Mouse (Mus musculus) limb, embryonic 13.5 days (tissue): Measurements from ENCODE around the gene Acr. TPM values are rescaled to one million over a fixed set of nuclear protein-coding genes. Genes with fewer than 3 reads are reported as not detected.

ENCODE experiments used
- ATAC-seq: fragments of 200-750 bp; cut with Nextera tagmentation; 2 replicates; pipeline ENCODE4 v1.8.0; 2017; ENCODE audit warnings: low read depth, moderate number of reproducible peaks, moderate TSS enrichment; ENCODE audit not compliant: low FRiP score
- H3K27ac ChIP-seq: fragments of 300-500 bp; sonication (generic); 2 replicates; pipeline ENCODE4 v1.5.1; 2015; ENCODE audit warnings: inconsistent platforms, mild to moderate bottlenecking, moderate library complexity
- H3K27me3 ChIP-seq: fragments of 300-500 bp; sonication (generic); 2 replicates; pipeline ENCODE4 v1.6.1; 2015; ENCODE audit warnings: mild to moderate bottlenecking, inconsistent platforms
- H3K36me3 ChIP-seq: fragments of 300-500 bp; sonication (generic); 2 replicates; pipeline ENCODE4 v1.6.1; 2015; ENCODE audit warnings: inconsistent platforms, mild to moderate bottlenecking, moderate library complexity
- H3K4me1 ChIP-seq: fragments of 300-500 bp; sonication (generic); 2 replicates; pipeline ENCODE4 v1.6.1; 2015; ENCODE audit warnings: inconsistent platforms
- H3K4me2 ChIP-seq: fragments of 300-500 bp; sonication (generic); replicated peaks from 2 replicates; pipeline ENCODE4 v1.6.1; 2015; ENCODE audit warnings: inconsistent platforms, mild to moderate bottlenecking, moderate library complexity
- H3K4me3 ChIP-seq: fragments of 300-500 bp; sonication (generic); 2 replicates; pipeline ENCODE4 v1.5.1; 2015; ENCODE audit warnings: moderate library complexity, mild to moderate bottlenecking, inconsistent platforms
- H3K9ac ChIP-seq: fragments of 300-500 bp; sonication (generic); 2 replicates; pipeline ENCODE4 v1.6.1; 2015; ENCODE audit warnings: mild to moderate bottlenecking, inconsistent platforms
- H3K9me3 ChIP-seq: fragments of 300-500 bp; sonication (generic); 2 replicates; pipeline ENCODE4 v1.6.1; 2016; ENCODE audit warnings: inconsistent platforms
- WGBS: fragments of 180-500 bp; shearing (Covaris S2); methylation state at CpG from one replicate; pipeline ENCODE4 v1.1.7; 2015; 5-methylcytosine and 5-hydroxymethylcytosine counted together
- polyA plus RNA-seq: library from polyadenylated mRNA; unstranded; fragments of >200 nt; fragmentation: Nextera tagmentation; extraction: Ambion mirVana; gene quantifications from 2 replicates; pipeline ENCODE4 v1.2.1, GENCODE M21; 2015

The Acr gene
- polyA plus RNA-seq, 1 experiment from 2014 or later: not detected

GRCm38 (mm10) chr15:89528923-89529322 lies 39.2 kb upstream of the Acr start:
- 92% methylated on average over 10 of the region's 10 CpGs for WGBS
- H3K4me2 ChIP-seq: no peak overlapping the region
- H3K4me3 ChIP-seq: no peak overlapping the region
- H3K4me1 ChIP-seq: peaks cover 21% of the 10 kb centered on the region
- H3K9ac ChIP-seq: no peak overlapping the region
- H3K36me3 ChIP-seq: peaks cover 24% of the 10 kb centered on the region
- no peak for ATAC-seq
- no peak overlapping the region for H3K27ac ChIP-seq
- H3K27me3 ChIP-seq: peaks cover 19% of the 10 kb centered on the region
- H3K9me3 ChIP-seq: no peaks in the 10 kb centered on the region

GRCm38 (mm10) chr15:89530336-89530735 lies 37.8 kb upstream of the Acr start:
- 5% methylated on average over 4 of the region's 4 CpGs for WGBS
- Histone ChIP-seq H3K4me1 (peaks cover 13% of the 10 kb centered on the region), H3K4me2 (no peak overlapping the region), H3K4me3 (no peak overlapping the region), H3K27me3 (0 out of 2 replicates have a peak, but pooled peaks cover 6% of the 10 kb centered on the region), H3K9ac (no peak overlapping the region), H3K36me3 (peaks cover 32% of the 10 kb centered on the region), H3K9me3 (no peaks in the 10 kb centered on the region), H3K27ac (no peak overlapping the region)
- no peak for ATAC-seq

GRCm38 (mm10) chr15:89531399-89531798 lies 36.7 kb upstream of the Acr start:
- 0 out of 2 replicates have a peak, but pooled peaks cover 5% of the 10 kb centered on the region for H3K27me3 ChIP-seq
- peaks cover 32% of the 10 kb centered on the region for H3K36me3 ChIP-seq
- no peak overlapping the region for H3K27ac ChIP-seq
- H3K4me2 ChIP-seq: no peak overlapping the region
- 91% methylated on average over 5 of the region's 5 CpGs for WGBS
- no peak for ATAC-seq
- no peak overlapping the region for H3K9ac ChIP-seq
- H3K4me1 ChIP-seq: peaks cover 13% of the 10 kb centered on the region
- no peak overlapping the region for H3K4me3 ChIP-seq
- no peaks in the 10 kb centered on the region for H3K9me3 ChIP-seq

- Histone ChIP-seq H3K4me1 (peaks cover 13% of the 10 kb centered on the region), H3K4me2 (peak overlapping the region; percentile 57), H3K9ac (peak overlapping the region; percentile 48), H3K27ac (no peak overlapping the region), H3K36me3 (peaks cover 27% of the 10 kb centered on the region), H3K27me3 (0 out of 2 replicates have a peak, but pooled peaks cover 5% of the 10 kb centered on the region), H3K4me3 (peak overlapping the region; percentile 22), H3K9me3 (no peaks in the 10 kb centered on the region)
- 20% methylated on average over 29 of the region's 29 CpGs for WGBS
- ATAC-seq: peak; percentile 41; the same call in 1 of the 2 replicates
Measured at GRCm38 (mm10) chr15:89532026-89532923, 35.9 kb upstream of the Acr start.

GRCm38 (mm10) chr15:89532924-89533842 lies 34.9 kb upstream of the Acr start:
- Histone ChIP-seq H3K4me1 (peaks cover 13% of the 10 kb centered on the region), H3K4me3 (peak overlapping the region; percentile 22), H3K27me3 (0 out of 2 replicates have a peak, but pooled peaks cover 5% of the 10 kb centered on the region), H3K36me3 (peaks cover 31% of the 10 kb centered on the region), H3K4me2 (peak overlapping the region; percentile 57), H3K9ac (peak overlapping the region; percentile 48), H3K9me3 (no peaks in the 10 kb centered on the region), H3K27ac (no peak overlapping the region)
- 77% methylated on average over 23 of the region's 23 CpGs for WGBS
- ATAC-seq: no peak

- no peaks in the 10 kb centered on the region for H3K9me3 ChIP-seq
- peaks cover 31% of the 10 kb centered on the region for H3K36me3 ChIP-seq
- H3K4me3 ChIP-seq: no peak overlapping the region
- 0 out of 2 replicates have a peak, but pooled peaks cover 5% of the 10 kb centered on the region for H3K27me3 ChIP-seq
- H3K27ac ChIP-seq: no peak overlapping the region
- peaks cover 13% of the 10 kb centered on the region for H3K4me1 ChIP-seq
- H3K9ac ChIP-seq: no peak overlapping the region
- 87% methylated on average over 10 of the region's 10 CpGs for WGBS
- no peak for ATAC-seq
- no peak overlapping the region for H3K4me2 ChIP-seq
Measured at GRCm38 (mm10) chr15:89533843-89534207, 34.3 kb upstream of the Acr start.

- Histone ChIP-seq H3K4me2 (no peak overlapping the region), H3K36me3 (peaks cover 68% of the 10 kb centered on the region), H3K9me3 (no peaks in the 10 kb centered on the region), H3K4me1 (peaks cover 16% of the 10 kb centered on the region), H3K9ac (no peak overlapping the region), H3K27me3 (peaks cover 30% of the 10 kb centered on the region), H3K4me3 (no peak overlapping the region), H3K27ac (no peak overlapping the region)
- no peak for ATAC-seq
- WGBS: 89% methylated on average over 7 of the region's 7 CpGs
Measured at GRCm38 (mm10) chr15:89544171-89544570, 24.0 kb upstream of the Acr start.

- H3K9ac ChIP-seq: peak overlapping the region; percentile 63
- WGBS: 51% methylated on average over 7 of the region's 8 CpGs
- no peak for ATAC-seq
- H3K27ac ChIP-seq: no peak overlapping the region
- peaks cover 69% of the 10 kb centered on the region for H3K36me3 ChIP-seq
- peaks cover 16% of the 10 kb centered on the region for H3K4me1 ChIP-seq
- peaks cover 39% of the 10 kb centered on the region for H3K27me3 ChIP-seq
- peak overlapping the region; percentile 39 for H3K4me3 ChIP-seq
- no peaks in the 10 kb centered on the region for H3K9me3 ChIP-seq
- H3K4me2 ChIP-seq: peak overlapping the region; percentile 64
Measured at GRCm38 (mm10) chr15:89547321-89547720, 20.8 kb upstream of the Acr start.

- Histone ChIP-seq H3K4me2 (peak overlapping the region; percentile 64), H3K4me3 (peak overlapping the region; percentile 39), H3K36me3 (peaks cover 68% of the 10 kb centered on the region), H3K9ac (peak overlapping the region; percentile 63), H3K27ac (no peak overlapping the region), H3K9me3 (no peaks in the 10 kb centered on the region), H3K4me1 (peaks cover 16% of the 10 kb centered on the region), H3K27me3 (peaks cover 39% of the 10 kb centered on the region)
- WGBS: 11% methylated on average over 57 of the region's 58 CpGs
- peak; percentile 69 for ATAC-seq
Measured at GRCm38 (mm10) chr15:89547824-89548601, 20.1 kb upstream of the Acr start.

GRCm38 (mm10) chr15:89548837-89549236 lies 19.3 kb upstream of the Acr start:
- H3K27me3 ChIP-seq: peaks cover 39% of the 10 kb centered on the region
- H3K4me1 ChIP-seq: peaks cover 16% of the 10 kb centered on the region
- no peak overlapping the region for H3K27ac ChIP-seq
- peak overlapping the region; percentile 64; the same call in 1 of the 2 replicates for H3K4me2 ChIP-seq
- H3K36me3 ChIP-seq: peaks cover 64% of the 10 kb centered on the region
- peak overlapping the region; percentile 39; the same call in 1 of the 2 replicates for H3K4me3 ChIP-seq
- H3K9ac ChIP-seq: no peak overlapping the region
- no peak for ATAC-seq
- H3K9me3 ChIP-seq: no peaks in the 10 kb centered on the region
- 41% methylated on average over 11 of the region's 11 CpGs for WGBS

GRCm38 (mm10) chr15:89550506-89550905 lies 17.6 kb upstream of the Acr start:
- H3K9ac ChIP-seq: no peak overlapping the region
- H3K27ac ChIP-seq: no peak overlapping the region
- peaks cover 16% of the 10 kb centered on the region for H3K4me1 ChIP-seq
- no peak overlapping the region for H3K4me3 ChIP-seq
- H3K4me2 ChIP-seq: no peak overlapping the region
- peaks cover 60% of the 10 kb centered on the region for H3K36me3 ChIP-seq
- 94% methylated on average over 8 of the region's 8 CpGs for WGBS
- peaks cover 51% of the 10 kb centered on the region for H3K27me3 ChIP-seq
- no peaks in the 10 kb centered on the region for H3K9me3 ChIP-seq
- ATAC-seq: no peak
